Mouse (Mus musculus): ENCODE results near the gene Hsd17b12.

GRCm38 (mm10) chr2:94066120-94066519 lies 91.6 kb downstream of the Hsd17b12 start:
- TF ChIP-seq CTCF (IDR thresholded peaks at IDR 0.05; ENCODE audit: extremely low read depth, insufficient read depth, insufficient read length, insufficient replicate concordance): no peak
- TF ChIP-seq POLR2A (IDR thresholded peaks at IDR 0.05; ENCODE audit: low read depth, low read length): no peak
